Mouse (Mus musculus): Measurements from ENCODE around the gene Nkain4. TPM values are rescaled to one million over a fixed set of nuclear protein-coding genes. Genes with fewer than 3 reads are reported as not detected.

Nkain4 gene
- total and polyA plus RNA-seq, 3 experiments: not detected

- Histone ChIP-seq H3K36me3 (ENCODE audit: control insufficient read depth in 1 of 2, insufficient read depth in 2 of 2, low read length in 2 of 2) (no peaks in the 10 kb centered on the region), H3K4me1 (ENCODE audit: control insufficient read depth in 1 of 2, insufficient read depth in 2 of 2, low read length in 2 of 2) (no peaks in the 10 kb centered on the region), H3K27me3 (ENCODE audit: control insufficient read depth in 1 of 2, insufficient read depth in 2 of 2, low read length in 2 of 2) (no peaks in the 10 kb centered on the region; a peak in 1 of 4 replicates), H3K27ac (ENCODE audit: control insufficient read depth, low read depth, low read length) (no peak overlapping the region), H3K79me2 (ENCODE audit: control insufficient read depth, insufficient read depth, low read length, poor library complexity) (no peaks in the 10 kb centered on the region), H3K4me3 (ENCODE audit: control insufficient read depth in 1 of 2, insufficient read depth in 1 of 2, low read depth in 2 of 2, low read length in 2 of 2) (no peak overlapping the region), H3K9me3 (replicated peaks; ENCODE audit: insufficient read depth, low read length) (no peaks in the 10 kb centered on the region), H3K9ac (ENCODE audit: control insufficient read depth, low read depth, low read length, poor library complexity, severe bottlenecking) (no peak overlapping the region)
- DNase-seq (ENCODE audit: low read depth, low spot score): no peak
- TF ChIP-seq ZNF384 (IDR thresholded peaks at IDR 0.05; ENCODE audit: low read depth, low read length): no peak
- TF ChIP-seq SIN3A (IDR thresholded peaks at IDR 0.05; ENCODE audit: low read length): no peak
- no peak for TF ChIP-seq CTCF (IDR thresholded peaks at IDR 0.05 in 2 of 3, conservative IDR thresholded peaks at IDR 0.05 in 1 of 3; ENCODE audit: control insufficient read depth in 1 of 3, insufficient read depth in 1 of 3, low read depth in 2 of 3, low read length in 3 of 3, poor library complexity in 1 of 3, severe bottlenecking in 1 of 3)
- TF ChIP-seq ZMIZ1 (IDR thresholded peaks at IDR 0.05; ENCODE audit: low read depth, low read length): no peak
- no peak for TF ChIP-seq USF2 (IDR thresholded peaks at IDR 0.05; ENCODE audit: borderline replicate concordance in 1 of 2, insufficient read depth in 1 of 2, low read depth in 1 of 2, low read length in 2 of 2)
- TF ChIP-seq NRF1 (IDR thresholded peaks at IDR 0.05; ENCODE audit: insufficient read depth, low read depth, low read length, poor library complexity, severe bottlenecking): no peak
- TF ChIP-seq MEF2A (IDR thresholded peaks at IDR 0.05; ENCODE audit: extremely low read depth, insufficient replicate concordance, low read depth, low read length, poor library complexity, severe bottlenecking): no peak
- no peak for TF ChIP-seq POLR2AphosphoS5 (IDR thresholded peaks at IDR 0.05; ENCODE audit: borderline replicate concordance, low read depth, low read length)
- no peak for TF ChIP-seq CHD1 (IDR thresholded peaks at IDR 0.05; ENCODE audit: low read depth, low read length)
- TF ChIP-seq GATA1 (IDR thresholded peaks at IDR 0.05; ENCODE audit: low read depth, low read length): no peak
- no peak for TF ChIP-seq MXI1 (IDR thresholded peaks at IDR 0.05; ENCODE audit: low read depth, low read length)
- no peak for TF ChIP-seq ELF1 (IDR thresholded peaks at IDR 0.05; ENCODE audit: low read depth, low read length)
- no peak for TF ChIP-seq TAL1 (IDR thresholded peaks at IDR 0.05; ENCODE audit: low read length)
- no peak for TF ChIP-seq MAZ (IDR thresholded peaks at IDR 0.05; ENCODE audit: low read depth, low read length)
- TF ChIP-seq MYB (IDR thresholded peaks at IDR 0.05; ENCODE audit: low read depth, low read length): no peak
- TF ChIP-seq BHLHE40 (IDR thresholded peaks at IDR 0.05; ENCODE audit: borderline replicate concordance, low read depth, low read length): no peak
These were observed 64.6 kb downstream of the Nkain4 start for GRCm38 (mm10) chr2:180889921-180890280.

- H3K4me3 ChIP-seq (ENCODE audit: control insufficient read depth in 1 of 2, insufficient read depth in 1 of 2, low read depth in 2 of 2, low read length in 2 of 2): no peak overlapping the region
- no peak overlapping the region for H3K9ac ChIP-seq (ENCODE audit: control insufficient read depth, low read depth, low read length, poor library complexity, severe bottlenecking)
- H3K9me3 ChIP-seq (replicated peaks; ENCODE audit: insufficient read depth, low read length): no peaks in the 10 kb centered on the region
- TF ChIP-seq USF1 (IDR thresholded peaks at IDR 0.05; ENCODE audit: low read depth, low read length) (no peak), NELFE (IDR thresholded peaks at IDR 0.05; ENCODE audit: low read depth, low read length) (no peak), SMC3 (IDR thresholded peaks at IDR 0.05; ENCODE audit: low read depth, low read length) (no peak), RAD21 (IDR thresholded peaks at IDR 0.05; ENCODE audit: low read depth, low read length) (no peak), CTCF (IDR thresholded peaks at IDR 0.05 in 2 of 3, conservative IDR thresholded peaks at IDR 0.05 in 1 of 3; ENCODE audit: control insufficient read depth in 1 of 3, insufficient read depth in 1 of 3, low read depth in 2 of 3, low read length in 3 of 3, poor library complexity in 1 of 3, severe bottlenecking in 1 of 3) (no peak), MXI1 (IDR thresholded peaks at IDR 0.05; ENCODE audit: low read depth, low read length) (no peak), JUND (IDR thresholded peaks at IDR 0.05; ENCODE audit: low read depth, low read length) (no peak), MAZ (IDR thresholded peaks at IDR 0.05; ENCODE audit: low read depth, low read length) (no peak), MAFK (IDR thresholded peaks at IDR 0.05; ENCODE audit: borderline replicate concordance, low read depth, low read length) (no peak), MYC (IDR thresholded peaks at IDR 0.05; ENCODE audit: low read depth, low read length) (no peak), MYB (IDR thresholded peaks at IDR 0.05; ENCODE audit: low read depth, low read length) (no peak), ZC3H11A (IDR thresholded peaks at IDR 0.05; ENCODE audit: low read depth, low read length) (no peak), BHLHE40 (IDR thresholded peaks at IDR 0.05; ENCODE audit: borderline replicate concordance, low read depth, low read length) (no peak), EP300 (IDR thresholded peaks at IDR 0.05; ENCODE audit: low read depth in 1 of 2, low read length in 2 of 2) (no peak), MAX (IDR thresholded peaks at IDR 0.05; ENCODE audit: low read length) (no peak), TAL1 (IDR thresholded peaks at IDR 0.05; ENCODE audit: low read length) (no peak), CHD2 (IDR thresholded peaks at IDR 0.05; ENCODE audit: low read length) (no peak), GATA1 (IDR thresholded peaks at IDR 0.05; ENCODE audit: low read depth, low read length) (no peak)
- no peak overlapping the region for H3K27ac ChIP-seq (ENCODE audit: control insufficient read depth, low read depth, low read length)
- DNase-seq (ENCODE audit: low read depth, low spot score): no peak
- no peaks in the 10 kb centered on the region for H3K36me3 ChIP-seq (ENCODE audit: control insufficient read depth in 1 of 2, insufficient read depth in 2 of 2, low read length in 2 of 2)
- peaks cover 0 to 1% of the 10 kb centered on the region in 2 experiments; a peak in 1 of 4 replicates for H3K27me3 ChIP-seq (ENCODE audit: control insufficient read depth in 1 of 2, insufficient read depth in 2 of 2, low read length in 2 of 2)
- H3K4me1 ChIP-seq (ENCODE audit: control insufficient read depth in 1 of 2, insufficient read depth in 2 of 2, low read length in 2 of 2): no peaks in the 10 kb centered on the region
- H3K79me2 ChIP-seq (ENCODE audit: control insufficient read depth, insufficient read depth, low read length, poor library complexity): no peaks in the 10 kb centered on the region
These were observed 65.1 kb downstream of the Nkain4 start for GRCm38 (mm10) chr2:180889271-180889920.

Data from MEL (cell line).